Mouse (Mus musculus): ENCODE measurements around the gene Dock3. TPM values are rescaled to one million over a fixed set of nuclear protein-coding genes. Genes with fewer than 3 reads are reported as not detected.

Dock3 gene
- total RNA-seq (2021): 1 to 10 TPM; 3.3 to 4.2 TPM
- 0.81 and 2.0 TPM in 2 replicates for polyA plus RNA-seq (2012; rRNA removed)
- long read RNA-seq: 0 reads

DNA sequence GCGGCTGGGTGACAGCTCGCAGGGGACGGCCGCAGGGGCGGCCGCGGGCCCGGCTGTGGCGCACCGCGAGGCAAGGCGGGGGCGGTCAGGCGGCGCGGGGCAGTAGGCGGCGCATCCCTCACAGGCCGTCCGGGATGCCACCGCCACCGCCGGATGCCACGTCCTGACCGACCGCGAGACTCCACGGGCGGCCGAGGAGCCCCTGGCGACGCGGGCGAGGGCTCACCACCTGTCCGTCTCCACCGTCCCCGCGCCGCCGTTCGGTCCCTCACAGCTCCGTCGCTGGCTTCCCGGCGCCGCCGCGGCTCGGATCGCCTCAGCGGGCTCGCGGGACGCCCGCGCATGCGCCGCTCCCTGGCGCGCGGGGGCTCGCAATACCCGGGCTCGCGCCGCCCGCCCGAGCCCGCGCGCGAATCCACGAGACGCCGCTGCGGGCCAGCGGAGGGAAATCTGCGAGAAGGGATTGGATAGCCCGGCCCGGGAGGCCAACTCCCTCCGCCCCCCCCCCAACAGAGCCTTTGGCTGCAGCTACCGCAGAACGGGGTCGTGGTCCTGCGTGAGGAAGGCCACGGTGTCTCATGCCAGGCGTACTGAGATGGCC, at the start of gene Dock3:
Gene Dock3, minus strand, starts transcription at position 371 of the 601 bp plus-strand sequence.
- DNase-seq: peak; percentile 82

DNA sequence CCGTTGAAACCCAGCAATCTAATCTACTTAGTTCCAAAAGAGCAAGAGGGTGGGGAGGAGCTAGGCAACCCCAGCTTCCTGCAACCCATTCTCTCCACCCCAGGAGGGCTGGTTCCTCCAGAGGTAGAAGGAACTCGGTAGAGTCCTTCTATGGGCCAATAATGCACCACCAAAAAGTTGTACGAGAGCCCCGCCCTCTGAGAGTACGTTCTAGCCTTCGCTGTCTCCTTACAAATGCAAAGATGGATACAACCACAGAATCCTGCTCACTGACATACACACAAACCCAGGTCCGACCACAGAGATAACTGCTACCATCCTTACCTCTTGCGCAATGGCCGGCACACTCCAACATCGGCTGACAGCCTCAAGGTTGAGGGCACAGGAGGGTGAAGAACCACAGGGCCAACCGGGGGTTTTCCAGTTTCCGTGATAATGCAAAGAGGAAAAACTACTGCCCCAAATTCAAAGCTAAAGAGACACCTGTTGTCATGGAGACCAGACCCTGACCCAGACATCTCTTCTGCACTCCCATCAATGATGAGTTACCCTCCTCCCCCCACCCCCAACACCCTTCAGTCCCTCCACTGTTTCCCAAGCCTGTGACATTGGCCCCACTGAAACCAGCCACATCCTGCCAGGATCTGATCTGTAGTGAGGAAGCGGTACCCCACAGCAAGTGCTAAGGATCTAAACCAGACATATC, 48.8 kb upstream of the Dock3 start:
- DNase-seq: peak; percentile 73

DNA sequence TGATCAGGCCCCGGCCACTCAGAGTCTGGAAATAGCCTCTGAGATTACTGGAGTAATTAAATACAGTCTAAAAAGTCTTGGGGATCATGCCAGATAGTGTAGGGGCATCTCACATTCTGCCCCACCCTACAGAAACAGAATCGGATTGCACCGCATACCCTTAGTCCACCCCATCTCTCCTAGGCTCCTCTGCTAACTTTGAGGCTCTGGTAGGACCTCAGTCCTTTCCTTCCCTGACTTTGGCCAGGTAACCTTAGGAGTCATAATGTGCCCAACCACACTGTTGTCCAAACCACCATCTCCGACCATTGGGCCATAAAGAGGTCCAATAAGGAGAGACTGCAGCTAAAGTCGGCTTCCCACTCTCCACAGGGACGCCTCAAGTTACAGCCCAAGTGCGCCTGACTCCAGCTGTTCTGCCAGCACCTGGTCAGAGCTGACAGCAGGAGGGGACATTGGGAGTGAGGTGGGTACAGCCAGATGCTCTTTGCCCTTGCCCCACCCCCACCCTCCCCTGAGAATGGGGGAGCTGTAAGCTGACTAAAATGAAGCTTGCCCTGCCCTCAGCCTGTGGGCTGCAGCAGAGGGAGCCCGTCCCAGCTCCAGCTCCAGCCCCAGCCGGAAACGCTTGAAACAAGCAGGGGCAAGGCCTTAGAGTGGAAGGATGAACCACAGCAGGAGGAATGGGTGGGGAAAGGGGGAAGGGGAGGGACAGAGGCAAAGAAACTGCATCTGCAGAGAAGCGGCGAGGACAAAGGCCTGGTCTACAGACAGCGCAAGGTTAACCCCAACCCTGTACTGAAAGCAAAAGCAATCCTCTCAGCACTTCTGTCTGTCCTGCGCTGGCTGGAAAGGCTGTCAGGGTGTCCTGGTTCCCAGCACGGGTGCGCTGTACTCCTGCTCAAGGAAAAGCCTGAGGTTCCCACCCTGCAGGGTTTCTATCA, 47.9 kb upstream of the Dock3 start:
- no peak for DNase-seq

DNA sequence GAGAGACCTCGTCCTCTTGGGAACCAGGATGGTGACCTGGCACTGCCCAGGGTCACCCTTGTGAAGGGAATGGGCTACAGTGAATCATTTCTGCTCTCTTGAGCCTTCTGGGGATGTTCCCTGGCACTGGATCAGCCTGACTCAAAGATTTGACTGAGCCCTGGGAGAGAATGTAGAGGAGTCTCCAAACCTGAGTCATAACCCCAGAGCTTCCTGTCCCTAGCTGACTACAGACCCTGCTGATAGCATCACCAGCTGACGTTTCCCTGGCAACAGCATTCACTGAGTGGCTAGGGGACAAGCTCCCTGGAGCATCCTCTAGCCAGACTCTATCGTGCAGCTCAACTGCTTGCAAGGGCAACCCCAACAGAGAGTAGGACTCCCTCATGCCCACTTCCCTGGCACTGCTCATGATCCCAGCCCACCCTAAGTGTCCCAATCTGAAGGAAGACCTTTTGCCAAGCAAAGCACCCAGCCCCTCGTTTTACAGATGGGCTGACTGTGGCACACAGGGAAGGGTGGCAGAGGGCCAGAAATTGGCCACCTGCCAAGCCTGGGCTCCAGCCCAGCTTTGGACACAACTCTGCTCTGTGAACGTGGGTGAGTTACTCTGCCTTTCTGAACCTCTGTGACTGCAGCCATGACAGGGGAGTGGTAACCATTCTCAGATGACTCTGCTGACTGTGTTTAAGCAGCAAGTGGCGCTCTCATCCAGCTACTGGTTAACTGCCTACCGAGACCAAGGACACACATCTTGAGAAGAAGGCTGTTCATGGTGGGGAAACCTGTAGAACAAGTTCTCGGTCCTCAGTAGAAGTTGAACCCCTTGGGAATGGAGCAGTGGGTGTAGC, 47.0 kb upstream of the Dock3 start:
- peak; percentile 89 for DNase-seq

DNA sequence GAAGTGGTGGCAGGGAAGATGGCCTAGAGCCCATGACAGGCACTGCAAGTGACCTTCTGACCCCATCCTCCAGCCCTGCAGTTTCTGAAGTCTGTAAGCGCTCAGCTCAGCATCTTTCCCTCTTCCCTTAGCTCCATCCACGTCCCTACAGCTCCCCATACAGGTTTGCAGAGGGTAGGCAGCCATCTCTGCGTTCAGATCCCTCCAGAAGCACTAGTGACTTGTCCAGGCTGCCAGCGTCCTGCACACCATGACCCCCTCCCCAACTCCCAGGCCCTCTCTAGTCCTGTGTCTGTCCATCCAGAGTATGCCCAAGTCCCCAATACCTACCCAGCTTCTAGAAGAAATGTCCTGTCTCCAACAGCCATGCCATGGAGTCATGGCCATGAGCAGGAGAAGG, 46.4 kb upstream of the Dock3 start:
- DNase-seq: no peak

DNA sequence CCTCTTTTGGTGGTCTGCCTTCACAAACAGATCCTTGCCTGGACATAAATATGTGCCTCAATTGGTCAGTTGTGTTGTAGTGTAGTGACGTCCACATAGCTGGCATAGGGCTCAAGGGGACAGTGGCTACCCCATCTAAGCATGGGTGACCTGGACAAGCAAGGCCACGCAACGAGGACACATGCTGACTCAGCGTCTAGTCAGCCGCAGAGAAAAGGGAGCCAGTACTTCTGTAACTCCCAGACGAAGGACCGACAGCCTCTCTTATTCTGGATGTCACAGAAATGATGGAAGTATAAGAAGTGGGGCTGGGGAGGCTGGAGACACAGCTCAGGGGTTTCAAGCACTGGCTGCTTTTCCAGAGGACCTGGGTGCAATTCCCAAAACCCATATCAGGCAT, 45.9 kb upstream of the Dock3 start:
- DNase-seq: peak; percentile 89

DNA sequence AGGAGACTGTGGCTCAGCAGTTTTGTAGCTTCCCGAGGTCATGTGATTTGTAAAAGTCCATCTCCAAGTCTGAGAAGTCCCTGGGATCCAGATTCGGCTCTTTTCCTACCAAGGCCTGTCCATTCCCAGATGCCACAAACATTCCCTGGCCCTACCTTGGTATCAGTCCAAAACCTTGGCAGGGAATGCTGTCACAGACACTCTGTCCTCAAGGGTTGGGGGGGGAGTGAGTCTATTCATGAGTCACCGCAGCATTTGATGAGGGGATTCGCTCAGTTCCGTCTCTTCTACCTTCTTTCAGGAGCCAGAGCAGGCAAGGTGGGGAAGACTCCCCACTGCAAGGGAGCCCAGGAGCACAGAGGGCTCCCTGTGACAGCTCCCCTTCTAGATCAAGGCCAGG, 44.0 kb upstream of the Dock3 start:
- peak; percentile 82 for DNase-seq

DNA sequence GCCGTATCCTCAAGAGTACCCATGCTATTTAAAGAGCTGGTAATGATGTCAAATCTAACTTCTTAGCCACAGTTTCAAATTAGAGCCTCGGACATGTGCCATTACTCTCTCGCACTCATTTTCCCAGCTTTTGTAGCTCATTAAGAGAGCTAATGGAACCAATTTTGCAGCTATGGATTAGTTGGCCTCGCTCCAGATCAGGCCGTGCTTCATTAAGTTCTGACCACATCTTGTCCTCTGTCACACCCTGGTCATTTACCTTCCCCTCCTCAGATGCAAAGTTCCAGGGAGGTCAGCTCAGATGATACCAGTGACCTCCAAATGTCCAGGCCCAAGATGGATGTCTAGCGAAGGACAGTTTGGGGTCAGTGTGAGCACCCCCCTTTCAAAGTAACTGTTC, 43.0 kb upstream of the Dock3 start:
- DNase-seq: no peak

DNA sequence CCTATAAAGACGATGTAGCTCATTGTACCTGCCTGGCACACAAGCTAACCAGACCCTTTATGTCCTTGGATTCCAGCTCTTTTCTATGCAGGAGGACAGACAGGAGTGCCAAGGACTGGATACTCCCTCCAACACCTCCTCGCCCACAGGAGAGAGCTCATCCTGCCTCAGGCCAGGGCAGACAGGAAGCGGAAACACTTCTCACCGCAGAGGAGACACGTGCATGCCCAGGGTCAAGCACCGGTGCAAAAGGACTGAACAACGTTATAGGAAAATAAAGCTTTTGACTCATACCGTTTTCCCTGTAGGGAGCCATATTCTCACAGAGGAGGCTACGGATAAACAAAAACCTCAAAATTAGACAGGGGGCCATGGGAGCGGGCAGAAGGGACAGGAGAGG, 41.5 kb upstream of the Dock3 start:
- no peak for DNase-seq

DNA sequence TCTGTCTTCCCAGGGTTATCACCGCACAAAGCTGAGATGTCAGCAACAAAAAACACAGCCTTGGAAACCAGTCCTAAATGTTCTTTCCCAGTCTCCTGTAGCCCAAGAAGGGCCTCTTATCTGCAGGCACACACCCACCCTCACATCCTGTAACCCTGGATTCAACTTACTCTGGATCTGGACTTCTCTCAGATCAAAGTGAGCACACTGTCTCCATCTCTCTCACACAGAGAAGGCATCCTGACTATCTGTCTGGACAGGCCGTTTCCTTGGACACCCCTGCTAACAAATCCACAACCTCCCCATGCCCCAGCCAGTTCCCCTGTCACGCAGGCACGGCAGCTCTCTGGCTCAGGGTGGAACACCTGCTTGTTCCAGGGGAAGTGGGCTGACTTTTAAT, 40.6 kb upstream of the Dock3 start:
- no peak for DNase-seq

DNA sequence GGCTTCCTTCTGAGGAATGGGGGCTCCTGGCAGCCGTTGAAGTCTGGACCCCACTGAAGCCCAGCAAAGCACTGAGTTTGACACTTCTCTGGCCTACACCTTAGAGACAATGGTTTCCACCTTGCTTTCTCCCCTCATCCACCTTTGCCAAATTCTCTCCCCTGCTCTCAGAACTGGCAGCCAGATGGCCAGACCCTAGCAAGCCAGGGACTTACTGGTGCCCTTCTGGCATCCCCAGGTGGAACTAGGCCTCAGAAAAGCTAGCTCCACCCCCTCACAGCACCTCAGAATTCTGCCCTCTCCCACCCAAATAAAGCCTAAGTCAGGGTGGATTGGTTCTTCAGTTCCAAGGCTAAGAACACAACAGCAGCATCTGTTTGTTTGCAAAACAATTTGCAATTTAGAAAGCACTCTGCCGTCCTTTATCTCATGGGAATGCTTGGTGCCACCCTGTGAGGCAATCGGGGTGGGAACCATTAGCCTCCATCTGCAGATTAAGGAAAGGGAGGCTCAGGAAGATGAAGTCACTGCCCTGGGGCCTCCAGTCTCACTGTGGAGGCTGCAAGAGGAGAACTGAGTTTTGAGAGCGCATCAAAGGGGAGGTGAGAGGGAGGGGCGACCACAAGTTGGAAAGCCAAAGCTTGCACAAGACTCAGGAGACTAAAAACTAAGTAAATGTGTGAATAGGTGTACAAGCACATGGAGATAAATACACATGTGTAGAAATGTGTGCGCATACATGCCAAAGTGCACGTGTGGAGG, 39.6 kb upstream of the Dock3 start:
- DNase-seq: no peak

DNA sequence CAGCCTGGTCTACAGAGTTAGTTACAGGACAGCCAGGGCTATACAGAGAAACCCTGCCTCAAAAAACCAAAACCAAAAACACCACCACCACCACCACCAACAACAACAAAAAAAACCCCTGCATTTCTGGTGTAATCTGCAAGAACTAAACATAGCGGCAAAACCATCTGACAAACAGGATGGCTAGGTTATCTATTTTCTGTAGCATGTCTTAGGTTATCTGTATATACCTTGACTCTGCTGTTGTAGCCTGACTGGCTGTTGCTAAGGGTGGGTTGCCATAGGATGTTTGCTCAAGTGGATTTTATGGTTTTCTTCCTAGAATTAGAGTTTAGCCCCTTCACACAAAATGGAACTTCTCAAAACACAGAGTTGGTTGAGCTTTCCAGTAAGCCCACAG, 38.1 kb upstream of the Dock3 start:
- no peak for DNase-seq

DNA sequence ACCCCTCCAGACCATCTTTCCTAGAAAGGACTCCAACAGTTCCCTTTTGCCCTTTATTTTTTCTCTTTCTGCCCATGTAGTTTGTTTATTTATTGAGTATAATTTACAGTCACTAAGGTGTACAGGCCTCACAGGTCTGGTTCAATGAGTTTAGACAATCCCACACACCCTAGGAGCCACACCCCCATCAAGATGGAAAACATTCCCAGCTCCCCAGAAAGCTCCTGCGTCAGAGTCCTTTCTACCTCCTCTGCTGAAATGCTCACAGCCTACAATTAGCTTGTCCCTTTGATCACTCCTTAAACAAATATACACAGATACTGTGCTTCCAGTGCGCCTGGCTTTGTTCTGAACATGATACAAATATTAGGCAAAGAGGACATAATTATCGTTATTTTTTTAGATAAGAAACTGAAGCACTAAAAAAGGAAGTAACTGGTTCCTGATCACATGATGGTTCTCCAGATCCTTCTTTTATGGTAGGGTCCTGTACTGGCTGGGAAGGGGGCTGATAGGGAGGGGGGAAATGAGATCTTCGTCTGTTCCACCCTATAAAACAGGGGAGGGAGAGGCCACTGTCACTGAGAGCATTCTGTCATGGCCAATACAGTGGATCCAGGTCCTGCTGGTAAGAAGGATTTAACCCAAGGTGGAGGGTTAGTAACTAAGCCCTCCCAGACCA, 36.2 kb upstream of the Dock3 start:
- no peak for DNase-seq

DNA sequence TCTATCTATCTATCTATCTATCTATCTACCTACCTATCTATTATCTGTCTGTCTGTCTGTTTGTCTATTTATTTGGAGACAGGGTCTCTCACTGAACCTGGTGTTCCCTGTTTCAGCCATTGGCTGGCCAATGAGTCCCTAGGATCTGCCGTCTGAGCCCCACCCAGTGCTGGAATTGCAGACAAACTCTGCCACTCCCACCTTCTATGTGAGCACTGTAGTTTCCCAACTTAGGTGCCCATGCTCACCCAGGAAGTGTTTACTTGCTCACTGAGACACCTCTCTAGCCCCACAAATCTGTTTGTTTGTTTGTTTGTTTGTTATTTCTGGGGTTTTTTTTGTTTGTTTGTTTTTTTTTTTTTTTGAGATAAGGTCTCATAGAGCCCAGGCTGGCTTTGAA, 35.3 kb upstream of the Dock3 start:
- DNase-seq: no peak

DNA sequence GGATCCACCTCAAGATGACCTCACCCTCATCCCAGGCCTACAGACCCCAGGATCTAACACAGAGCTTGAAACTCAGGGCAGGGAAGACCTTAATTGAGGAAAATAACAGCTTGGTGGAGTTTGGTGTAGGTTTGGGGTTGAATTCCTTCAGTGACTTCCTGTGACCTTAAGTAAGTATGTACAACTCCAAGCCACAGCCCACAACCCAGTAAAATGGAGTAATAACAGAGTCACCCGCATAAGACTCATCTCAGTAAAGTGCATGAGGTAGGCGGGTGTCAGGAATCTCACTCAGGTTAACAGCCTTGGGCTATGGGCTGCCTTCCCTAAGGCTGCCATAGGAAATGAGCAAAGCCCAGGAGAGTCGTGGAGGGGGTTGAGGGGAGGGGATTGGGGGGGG, 33.0 kb upstream of the Dock3 start:
- no peak for DNase-seq

DNA sequence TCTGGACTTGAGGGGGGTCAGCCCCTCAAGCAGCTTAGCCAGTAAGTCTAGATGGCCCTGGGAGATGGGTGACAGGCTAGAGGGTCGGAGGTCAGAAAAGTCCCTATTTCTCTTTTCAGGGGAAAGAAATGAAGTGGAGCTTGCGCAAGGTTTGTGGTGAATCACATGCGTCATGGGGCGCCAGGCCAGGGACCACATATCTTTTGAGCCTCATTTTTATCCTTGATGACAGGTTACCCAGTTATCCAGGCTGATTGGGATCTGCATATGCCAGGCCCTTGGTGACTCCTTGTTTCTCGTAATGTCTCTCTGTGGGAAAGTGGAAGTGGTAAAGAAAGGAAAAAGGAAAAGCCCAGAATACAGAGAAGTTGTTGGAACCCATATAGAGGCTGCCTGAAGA, 32.2 kb upstream of the Dock3 start:
- DNase-seq: peak; percentile 91

DNA sequence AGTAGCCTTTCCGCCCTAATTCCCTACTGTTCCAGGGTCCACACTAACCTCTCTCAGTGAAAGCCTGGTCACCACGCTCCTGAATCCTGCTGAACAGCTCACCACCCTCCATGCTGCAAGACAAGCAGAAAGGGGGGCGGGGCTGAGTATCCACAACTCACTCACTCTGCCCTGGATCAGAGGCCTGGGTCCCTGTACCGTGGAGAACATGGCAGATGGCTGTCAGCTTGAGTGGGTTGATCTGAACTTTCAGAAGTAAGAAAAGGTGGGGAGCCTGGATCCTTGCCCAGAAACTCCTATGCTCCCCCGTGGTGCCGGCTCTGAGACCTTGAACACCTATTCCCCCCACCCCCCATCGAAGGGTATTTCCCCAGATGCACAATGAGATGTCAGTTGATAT, 30.7 kb upstream of the Dock3 start:
- DNase-seq: no peak

DNA sequence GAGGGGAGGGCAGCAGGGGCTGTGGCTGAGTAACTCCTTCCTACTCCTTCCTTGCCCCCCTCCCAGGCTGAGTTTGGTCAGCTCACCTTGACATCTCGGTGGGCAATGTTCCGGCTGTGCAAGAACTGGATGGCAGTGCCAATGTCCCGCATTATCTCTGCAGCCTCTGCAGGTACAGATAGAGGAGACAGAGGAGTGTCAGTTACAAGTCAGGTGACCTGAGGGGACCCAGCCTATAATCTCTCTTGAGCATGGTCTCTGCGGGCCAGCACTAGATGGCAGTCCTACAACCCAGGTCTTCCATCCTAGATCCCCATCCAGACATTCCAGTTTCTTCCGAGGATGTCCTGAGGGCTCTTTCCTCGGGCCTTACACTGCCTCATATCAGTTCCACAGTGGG, 30.1 kb upstream of the Dock3 start:
- DNase-seq: no peak

DNA sequence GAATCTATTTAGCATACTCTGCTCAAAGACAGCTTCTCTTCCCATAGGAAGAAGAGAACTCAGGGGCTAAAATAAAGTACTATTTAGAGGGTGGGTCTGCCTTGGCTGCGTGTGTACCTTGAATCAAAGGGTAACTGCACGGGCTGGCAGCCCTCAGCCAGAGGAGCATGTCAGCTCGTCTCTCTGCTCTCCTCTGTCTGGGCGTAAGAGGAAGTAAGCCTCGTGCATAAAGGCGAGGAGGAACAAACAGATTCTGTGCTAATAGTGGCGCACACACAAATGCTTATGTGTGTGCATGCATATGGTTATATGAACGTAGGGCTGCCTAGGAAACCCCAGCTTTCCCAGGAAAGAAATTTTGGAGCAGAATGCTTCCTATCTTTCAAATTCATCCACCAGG, 29.1 kb upstream of the Dock3 start:
- no peak for DNase-seq

DNA sequence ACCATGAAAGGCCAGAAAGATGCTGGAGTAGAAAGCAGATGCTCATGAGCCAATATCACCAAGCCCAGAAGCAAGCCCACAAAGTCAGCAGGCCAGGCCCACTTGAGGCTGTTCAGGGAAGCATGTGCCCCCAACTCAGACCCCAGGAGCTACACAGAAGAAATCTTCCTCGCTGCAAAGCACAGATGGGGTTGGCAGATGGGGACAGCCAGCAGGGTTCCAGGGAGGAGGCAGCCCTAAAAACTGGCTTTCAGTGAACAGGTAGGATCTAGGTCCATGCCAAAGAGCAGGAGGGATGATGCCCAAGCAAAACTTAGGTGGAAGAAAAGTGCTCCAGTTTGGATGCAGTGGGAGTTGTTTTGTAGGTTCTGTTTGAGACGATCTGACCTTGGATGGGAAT, 28.7 kb upstream of the Dock3 start:
- DNase-seq: no peak

DNA sequence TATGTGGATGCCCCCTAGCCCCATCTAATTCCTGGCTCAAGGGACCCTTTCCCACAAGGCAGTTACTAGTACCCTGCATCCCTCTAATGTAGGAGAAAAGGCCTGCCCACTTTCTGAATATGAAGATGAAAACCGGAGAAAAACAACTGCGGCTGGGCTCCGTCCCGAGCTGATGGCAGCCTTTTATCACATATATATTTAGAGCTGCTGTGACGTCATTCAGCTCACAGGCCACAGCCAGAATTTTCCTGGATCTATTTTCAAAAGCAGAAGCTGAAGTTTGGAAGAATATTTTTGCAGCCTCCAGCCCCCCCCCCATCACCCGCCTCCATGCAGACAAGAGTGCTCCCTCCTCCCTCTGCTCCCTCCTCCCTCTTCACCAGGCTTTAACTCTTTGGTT, 27.9 kb upstream of the Dock3 start:
- no peak for DNase-seq
